Mouse (Mus musculus) embryonic facial prominence, embryonic 11.5 days (tissue): ENCODE data around the gene Fgfr2. TPM values are rescaled to one million over a fixed set of nuclear protein-coding genes. Genes with fewer than 3 reads are reported as not detected.

Source experiments
- ATAC-seq: fragments of 200-750 bp; cut with Nextera tagmentation; replicated peaks from 2 replicates; pipeline ENCODE4 v1.8.0; 2017; ENCODE audit warnings: low read depth; ENCODE audit not compliant: insufficient number of reproducible peaks, low FRiP score, low TSS enrichment
- DNase-seq: peaks from one replicate; pipeline ENCODE4 v3.0.0-alpha.2; 2015; ENCODE audit warnings: low spot score
- H3K27ac ChIP-seq: fragments of 300-500 bp; sonication (generic); replicated peaks from 2 replicates; pipeline ENCODE4 v1.5.1; 2014; ENCODE audit warnings: mild to moderate bottlenecking, low read depth, low read length, control low read depth
- H3K27me3 ChIP-seq: fragments of 300-500 bp; sonication (generic); 2 replicates; pipeline ENCODE4 v1.6.1; 2014; ENCODE audit warnings: mild to moderate bottlenecking, low read length, moderate library complexity, mixed read lengths; ENCODE audit not compliant: control insufficient read depth, insufficient read depth
- H3K36me3 ChIP-seq: fragments of 300-500 bp; sonication (generic); replicated peaks from 2 replicates; pipeline ENCODE4 v1.6.1; 2014; ENCODE audit warnings: low read depth, mild to moderate bottlenecking, low read length, moderate library complexity, mixed read lengths; ENCODE audit not compliant: control insufficient read depth, insufficient read depth
- H3K4me1 ChIP-seq: fragments of 300-500 bp; sonication (generic); 2 replicates; pipeline ENCODE4 v1.6.1; 2014; ENCODE audit warnings: low read length, mixed read lengths; ENCODE audit not compliant: control insufficient read depth, insufficient read depth
- H3K4me2 ChIP-seq: fragments of 300-500 bp; sonication (generic); 2 replicates; pipeline ENCODE4 v1.6.1; 2014; ENCODE audit warnings: low read depth, mild to moderate bottlenecking, control low read depth, low read length, moderate library complexity
- H3K4me3 ChIP-seq: fragments of 300-500 bp; sonication (generic); 2 replicates; pipeline ENCODE4 v1.5.1; 2014; ENCODE audit warnings: low read depth, low read length, control low read depth
- H3K9ac ChIP-seq: fragments of 300-500 bp; sonication (generic); replicated peaks from 2 replicates; pipeline ENCODE4 v1.6.1; 2014; ENCODE audit warnings: mild to moderate bottlenecking, control low read depth, low read length
- H3K9me3 ChIP-seq: fragments of 300-500 bp; sonication (generic); replicated peaks from 2 replicates; pipeline ENCODE4 v1.6.1; 2016; ENCODE audit warnings: mild to moderate bottlenecking, low read length, inconsistent platforms, mixed read lengths; ENCODE audit not compliant: control insufficient read depth
- WGBS: fragments of 180-500 bp; shearing (Covaris S2); extraction: QIAGEN DNeasy Blood & Tissue Kit; methylation state at CpG from one replicate; pipeline ENCODE4 v1.1.7; 2014; 5-methylcytosine and 5-hydroxymethylcytosine counted together
- polyA plus RNA-seq: library from polyadenylated mRNA; unstranded; fragments of >200 nt; fragmentation: Nextera tagmentation; extraction: Ambion mirVana; gene quantifications from 2 replicates; pipeline ENCODE4 v1.2.1, GENCODE M21; 2014

Gene Fgfr2
- polyA plus RNA-seq, 1 experiment from 2014 or later = 75.6 TPM

DNA sequence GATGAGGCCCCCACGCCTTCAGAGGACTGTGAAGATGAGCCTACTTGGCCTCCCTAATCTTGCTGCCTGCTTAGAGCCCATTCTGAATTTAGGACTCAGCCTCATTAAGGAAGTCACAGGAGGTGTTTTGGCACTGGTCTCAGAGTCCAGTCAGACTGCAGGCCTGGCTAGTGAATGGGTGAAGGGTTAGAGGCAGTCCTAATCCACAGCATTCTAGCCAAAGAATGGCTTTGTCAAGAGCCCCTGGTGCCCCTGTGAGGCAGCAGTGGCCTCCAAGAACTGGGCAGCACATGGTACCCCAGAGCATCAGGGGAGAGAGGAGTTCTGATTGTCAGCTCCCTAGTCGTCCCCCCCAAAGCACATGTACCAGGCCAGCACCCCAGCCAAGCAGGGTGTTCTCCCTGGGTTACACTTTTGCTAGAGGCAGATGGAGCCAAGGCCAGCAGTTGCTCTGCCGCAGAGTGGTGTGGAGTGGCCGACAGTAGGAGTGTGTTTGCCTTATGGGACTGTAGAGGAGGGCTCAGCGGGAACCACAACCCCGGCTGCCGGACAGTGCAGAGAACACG lies 418.8 kb downstream of the Fgfr2 start:
- no peaks in the 10 kb centered on the region for H3K27me3 ChIP-seq

DNA sequence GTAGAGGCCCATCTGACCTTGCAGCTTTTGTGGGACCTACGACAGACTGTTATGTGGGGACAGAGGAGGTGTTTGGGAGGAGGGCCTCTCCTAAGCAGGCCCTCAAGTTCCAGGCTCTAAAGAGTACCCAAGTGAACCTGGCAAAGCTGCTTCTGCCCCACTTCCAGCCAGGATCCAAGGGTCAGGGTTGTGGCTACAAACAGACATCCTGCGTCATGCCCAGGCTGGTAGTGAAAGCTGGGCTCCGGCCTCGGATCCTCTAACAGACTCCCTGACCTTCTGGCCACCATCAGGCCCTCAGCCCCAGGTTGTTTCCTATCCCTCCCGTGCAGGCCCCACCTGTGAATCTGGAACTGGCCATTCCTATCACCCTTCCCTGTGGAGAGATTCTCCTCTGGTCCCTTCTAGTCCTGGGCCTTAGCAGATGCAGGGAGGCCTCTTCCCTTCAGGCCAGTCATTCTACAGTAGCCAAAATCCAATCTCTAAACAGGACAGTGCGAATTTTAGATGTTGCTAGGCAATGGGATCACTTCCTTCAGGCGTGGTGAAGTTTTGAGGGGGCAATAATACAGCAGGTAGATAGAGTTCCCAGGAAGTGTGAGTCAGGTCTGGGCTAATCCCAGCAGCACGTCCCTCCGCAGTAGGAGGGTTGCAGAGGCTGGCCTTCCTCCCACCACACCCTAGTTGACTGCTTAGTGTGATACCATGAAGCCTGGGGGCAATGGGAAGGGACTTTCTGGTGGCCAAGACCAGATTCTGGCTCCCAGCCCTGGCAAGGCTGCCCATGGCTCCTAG lies 419.4 kb downstream of the Fgfr2 start:
- Histone ChIP-seq H3K9me3 (no peaks in the 10 kb centered on the region), H3K36me3 (no peaks in the 10 kb centered on the region; the same call in 1 of the 2 replicates), H3K4me2 (no peak overlapping the region), H3K4me1 (no peaks in the 10 kb centered on the region), H3K4me3 (no peak overlapping the region), H3K27me3 (no peaks in the 10 kb centered on the region), H3K27ac (no peak overlapping the region), H3K9ac (no peak overlapping the region)
- 86% methylated on average over 9 of the region's 9 CpGs for WGBS
- ATAC-seq = no peak
- no peak for DNase-seq

More for the DNA sequence above, 418.8 kb downstream of the Fgfr2 start:
- Histone ChIP-seq H3K27ac (no peak overlapping the region), H3K4me1 (no peaks in the 10 kb centered on the region), H3K4me3 (no peak overlapping the region), H3K36me3 (no peaks in the 10 kb centered on the region; the same call in 1 of the 2 replicates), H3K9ac (no peak overlapping the region), H3K4me2 (no peak overlapping the region), H3K9me3 (no peaks in the 10 kb centered on the region)
- DNase-seq = no peak
- 85% methylated on average over 8 of the region's 8 CpGs for WGBS
- ATAC-seq = no peak

DNA sequence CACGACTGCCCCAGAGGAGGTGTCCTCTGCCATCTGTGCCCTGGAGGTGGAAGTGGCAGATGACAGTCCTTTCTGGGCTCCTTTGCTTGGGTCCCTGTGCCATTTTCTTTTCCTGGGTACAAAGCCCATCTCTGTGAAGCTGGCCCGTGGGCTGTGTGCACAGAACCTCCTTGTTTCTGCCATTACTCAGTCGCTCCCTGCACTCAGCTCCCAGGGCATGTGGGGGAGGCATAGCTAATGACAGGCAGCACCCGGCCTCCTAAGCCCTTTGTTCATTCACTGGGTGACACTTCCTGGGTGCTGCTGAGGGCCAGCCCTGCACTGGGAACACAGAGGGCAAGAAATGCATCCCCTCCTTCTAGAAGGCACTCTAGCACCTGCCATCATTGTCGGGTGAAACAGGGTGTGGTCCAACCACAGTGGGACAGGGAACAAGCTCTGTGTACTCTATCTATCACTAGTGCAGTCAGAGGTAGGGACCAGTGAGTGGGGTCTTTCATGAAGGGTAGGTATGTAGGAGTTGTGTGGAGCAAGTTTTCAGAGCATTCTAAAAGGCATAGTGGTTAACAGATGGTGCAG lies 420.6 kb downstream of the Fgfr2 start:
- H3K4me2 ChIP-seq = no peak overlapping the region

DNA sequence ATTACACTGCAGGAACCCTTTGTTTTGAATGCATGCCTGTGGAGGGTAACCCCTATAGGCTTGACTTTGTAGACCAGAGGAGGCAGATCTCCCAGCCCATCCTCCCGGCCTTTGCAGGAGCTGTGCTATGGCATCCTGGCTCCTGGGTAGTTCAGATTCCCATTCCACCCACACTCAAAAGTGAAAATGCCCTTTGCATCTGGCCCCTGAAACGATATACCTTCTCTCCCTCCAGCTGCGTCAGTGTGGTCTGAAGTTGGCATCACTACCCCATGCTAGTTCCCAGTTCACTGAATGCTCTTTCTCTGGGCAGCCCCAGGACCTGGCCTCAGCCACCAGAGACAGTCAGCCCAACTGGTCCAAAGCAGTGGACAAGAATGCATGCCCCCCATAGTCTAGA lies 421.1 kb downstream of the Fgfr2 start:
- no peak for DNase-seq
- 85% methylated on average over 3 of the region's 3 CpGs for WGBS
- H3K4me3 ChIP-seq = no peak overlapping the region
- no peaks in the 10 kb centered on the region; the same call in 1 of the 2 replicates for H3K36me3 ChIP-seq
- no peaks in the 10 kb centered on the region for H3K4me1 ChIP-seq
- no peaks in the 10 kb centered on the region for H3K27me3 ChIP-seq
- no peak overlapping the region for H3K9ac ChIP-seq
- no peak overlapping the region for H3K4me2 ChIP-seq
- no peak for ATAC-seq
- H3K9me3 ChIP-seq = no peaks in the 10 kb centered on the region
- no peak overlapping the region for H3K27ac ChIP-seq

More for the DNA sequence above, 420.6 kb downstream of the Fgfr2 start:
- no peaks in the 10 kb centered on the region for H3K9me3 ChIP-seq
- DNase-seq = no peak
- H3K4me1 ChIP-seq = no peaks in the 10 kb centered on the region
- H3K4me3 ChIP-seq = no peak overlapping the region
- H3K36me3 ChIP-seq = no peaks in the 10 kb centered on the region; the same call in 1 of the 2 replicates
- no peak overlapping the region for H3K27ac ChIP-seq
- no peaks in the 10 kb centered on the region for H3K27me3 ChIP-seq
- 80% methylated on average over 5 of the region's 5 CpGs for WGBS
- ATAC-seq = no peak
- no peak overlapping the region for H3K9ac ChIP-seq

DNA sequence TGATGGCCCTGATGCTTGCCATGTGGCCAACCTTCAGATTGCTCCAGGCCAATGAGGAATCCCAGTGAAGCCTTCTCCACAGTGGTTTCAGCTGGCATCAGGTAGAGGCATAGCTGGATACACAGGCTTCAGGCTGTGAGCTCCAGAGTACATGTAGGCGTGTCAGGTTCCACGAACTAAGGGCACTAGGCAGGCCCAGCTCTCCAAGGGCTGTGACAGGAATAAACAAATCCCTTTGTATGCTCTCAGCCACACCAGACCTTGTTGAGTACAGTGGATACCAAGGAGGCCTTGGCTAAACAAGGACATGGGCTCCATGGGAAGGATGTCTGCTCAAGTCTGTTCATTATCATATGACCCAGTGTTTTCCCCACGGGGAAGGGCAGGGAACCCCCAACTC lies 421.7 kb downstream of the Fgfr2 start:
- ATAC-seq (no peak), DNase-seq (no peak)
- Histone ChIP-seq H3K4me3 (no peak overlapping the region), H3K4me1 (no peaks in the 10 kb centered on the region), H3K27ac (no peak overlapping the region), H3K36me3 (no peaks in the 10 kb centered on the region; the same call in 1 of the 2 replicates), H3K4me2 (no peak overlapping the region), H3K9me3 (no peaks in the 10 kb centered on the region), H3K27me3 (no peaks in the 10 kb centered on the region), H3K9ac (no peak overlapping the region)
- WGBS = 93% methylated on average over 3 of the region's 3 CpGs

DNA sequence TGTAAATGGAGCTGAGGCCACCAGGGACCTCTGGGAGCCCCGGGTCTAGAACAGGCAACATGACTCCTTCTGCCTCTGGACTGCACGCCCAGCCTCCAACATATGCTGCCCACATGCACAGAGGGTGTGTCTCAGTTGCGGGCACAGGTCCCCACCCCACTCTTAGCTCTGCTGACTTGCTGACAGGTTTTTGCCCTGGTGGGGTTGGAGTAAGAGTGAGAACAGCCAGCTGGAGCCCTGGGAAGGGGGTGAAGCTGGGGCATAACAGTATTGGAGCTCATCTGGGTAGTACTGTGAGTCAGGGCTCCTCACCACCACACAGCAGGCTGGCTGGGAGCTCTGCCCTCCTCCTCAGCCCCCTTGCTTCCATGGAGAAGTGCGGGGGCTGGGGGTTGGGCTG lies 423.0 kb downstream of the Fgfr2 start:
- DNase-seq = no peak
- H3K9ac ChIP-seq = no peak overlapping the region
- no peak overlapping the region for H3K4me3 ChIP-seq
- WGBS = 60% methylated on average over 4 of the region's 4 CpGs
- no peaks in the 10 kb centered on the region; the same call in 1 of the 2 replicates for H3K36me3 ChIP-seq
- no peaks in the 10 kb centered on the region for H3K27me3 ChIP-seq
- no peak overlapping the region for H3K27ac ChIP-seq
- no peaks in the 10 kb centered on the region for H3K9me3 ChIP-seq
- ATAC-seq = peak; percentile 42
- no peak overlapping the region for H3K4me2 ChIP-seq
- H3K4me1 ChIP-seq = no peaks in the 10 kb centered on the region

DNA sequence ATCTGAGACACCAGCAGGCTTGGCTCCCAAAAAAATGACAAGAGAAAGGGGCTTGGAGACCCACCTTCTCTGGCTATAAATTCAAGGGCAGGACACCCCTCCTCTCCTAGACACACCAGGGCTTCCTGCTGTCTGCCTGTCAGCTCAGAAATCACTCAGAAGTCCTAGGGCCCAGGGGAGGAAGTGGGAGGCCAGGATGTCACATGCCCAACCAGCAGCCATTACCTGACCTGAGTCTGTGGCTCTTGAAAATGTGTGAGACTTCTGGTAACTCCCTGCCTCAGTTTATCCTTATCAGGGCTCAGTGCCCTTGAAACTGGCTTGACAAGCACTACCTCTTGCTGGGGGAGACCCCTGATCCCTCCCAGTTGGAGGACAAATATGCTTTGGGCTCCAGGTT lies 423.5 kb downstream of the Fgfr2 start:
- H3K4me3 ChIP-seq = no peak overlapping the region
- ATAC-seq = no peak
- no peak overlapping the region for H3K4me2 ChIP-seq
- no peak overlapping the region for H3K9ac ChIP-seq
- no peak overlapping the region for H3K27ac ChIP-seq
- DNase-seq = no peak
- no peaks in the 10 kb centered on the region for H3K4me1 ChIP-seq
- H3K9me3 ChIP-seq = no peaks in the 10 kb centered on the region
- no peaks in the 10 kb centered on the region for H3K27me3 ChIP-seq
- no peaks in the 10 kb centered on the region; the same call in 1 of the 2 replicates for H3K36me3 ChIP-seq

DNA sequence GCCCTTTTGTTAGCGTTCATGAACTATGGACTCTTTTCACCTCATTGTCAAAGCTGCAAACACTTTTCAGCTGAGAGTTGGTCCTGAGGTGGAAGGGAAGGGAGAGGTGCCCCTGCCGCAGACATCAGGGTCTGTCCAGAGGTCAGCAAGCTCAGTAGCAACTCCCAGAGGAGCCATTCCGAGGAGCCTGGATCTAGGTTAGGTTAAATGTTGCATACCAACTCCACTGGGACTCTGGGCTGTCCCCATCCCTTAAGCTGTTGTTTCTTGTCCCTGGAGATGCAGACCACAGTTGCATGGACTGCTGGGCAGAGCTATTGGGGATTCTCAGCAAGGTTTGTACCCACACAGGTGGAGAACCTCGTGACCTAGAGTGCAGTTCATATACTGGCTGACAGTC lies 424.0 kb downstream of the Fgfr2 start:
- H3K36me3 ChIP-seq = no peaks in the 10 kb centered on the region
- no peak overlapping the region for H3K4me2 ChIP-seq
- no peak overlapping the region for H3K4me3 ChIP-seq
- H3K27ac ChIP-seq = no peak overlapping the region
- no peaks in the 10 kb centered on the region for H3K9me3 ChIP-seq
- H3K27me3 ChIP-seq = no peaks in the 10 kb centered on the region
- no peaks in the 10 kb centered on the region for H3K4me1 ChIP-seq
- WGBS = 57% methylated on average over 4 of the region's 4 CpGs
- ATAC-seq (no peak), DNase-seq (no peak)
- no peak overlapping the region for H3K9ac ChIP-seq
